Mouse (Mus musculus): ENCODE results near the gene Tysnd1.

GRCm38 (mm10) chr10:61717406-61718296 is 22.3 kb downstream of the Tysnd1 start:
- TF ChIP-seq POLR2A (IDR thresholded peaks at IDR 0.05; ENCODE audit: borderline replicate concordance, extremely low read depth, low read depth, low read length) (no peak), CTCF (IDR thresholded peaks at IDR 0.05; ENCODE audit: insufficient read depth, low read length) (no peak)

Data from lung, adult 2 months (tissue).